Mouse (Mus musculus): ENCODE results near the gene Kcmf1.

DNA sequence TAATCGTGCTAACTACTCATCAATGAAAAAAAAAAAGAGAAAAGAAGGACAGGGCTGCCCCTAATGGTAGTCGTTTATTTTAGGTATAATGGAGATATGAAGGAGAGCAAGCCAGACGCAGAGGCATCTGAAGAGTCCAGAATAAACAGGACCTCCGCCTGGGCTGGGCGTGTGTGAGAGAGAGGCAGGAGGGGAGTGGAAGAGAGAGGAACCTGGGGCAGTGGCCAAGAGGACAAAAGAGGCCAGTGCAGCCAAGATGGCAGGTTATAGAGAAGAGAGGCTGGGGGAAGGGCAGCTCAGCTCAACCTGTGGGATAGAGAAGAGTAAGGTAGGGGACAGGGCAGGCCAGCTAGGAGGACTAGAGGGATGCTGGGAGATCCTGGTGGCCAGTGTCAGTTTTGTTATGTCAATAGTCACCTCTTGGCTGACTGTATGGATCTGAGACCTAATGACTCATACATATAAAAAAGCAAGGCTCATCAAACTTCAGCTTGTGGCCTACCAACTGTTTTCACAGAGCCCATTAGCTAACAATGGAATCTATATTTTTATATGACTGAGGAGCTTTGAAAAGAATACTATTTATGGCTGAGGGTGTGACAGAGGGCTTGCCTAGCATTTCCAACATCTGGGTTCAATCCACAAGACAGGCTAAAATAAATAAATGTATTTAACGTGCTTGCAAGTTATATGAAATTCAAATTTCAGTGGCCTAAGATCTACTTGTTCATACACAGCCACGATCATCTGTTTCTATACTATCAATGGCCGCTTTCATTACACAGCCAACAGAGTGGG, 16.9 kb downstream of the Kcmf1 start:
- TF ChIP-seq CTCF (IDR thresholded peaks at IDR 0.05; ENCODE audit: low read depth) = no peak
- no peak for TF ChIP-seq EP300 (IDR thresholded peaks at IDR 0.05; ENCODE audit: low read depth)
